Mouse (Mus musculus) left cerebral cortex, postnatal 4 days (tissue): ENCODE measurements at regions not wholly inside any gene's neighbourhood (a gene's known extent, or its start where the extent isn't known, plus 50 kb on each side); places are given as distances from the start of the nearest gene placed in this dataset.
"Not testable (repeated sequence)": the region's sequence is repeated elsewhere in the genome, so short reads cannot be mapped to it uniquely, and the experiment has no call there.

ENCODE experiments used
- DNase-seq: peaks from one replicate; pipeline ENCODE4 v3.0.0-alpha.2; 2022
- intact Hi-C: fragments of 180-260 bp; cut with DNase I; formaldehyde crosslinking; loops from one replicate; pipeline ENCODE4 v1.15.1; 2025

GRCm38 (mm10) chr7:36229031-36229430, 426.2 kb upstream of the Zfp507 start:
- intact Hi-C loops = no loop called here
- no peak for DNase-seq

- no peak for DNase-seq
- intact Hi-C loops = no loop called here
These were observed 421.6 kb upstream of the Zfp507 start for GRCm38 (mm10) chr7:36224416-36224815.

GRCm38 (mm10) chr7:36218386-36218785, 415.6 kb upstream of the Zfp507 start:
- no peak for DNase-seq
- intact Hi-C loops = no loop called here

- intact Hi-C loops = no loop called here
- DNase-seq = no peak
These were observed 407.2 kb upstream of the Zfp507 start for GRCm38 (mm10) chr7:36210034-36210433.

- DNase-seq = peak; percentile 59
- intact Hi-C loops = no loop called here
These were observed 404.9 kb upstream of the Zfp507 start for GRCm38 (mm10) chr7:36207525-36208260.

GRCm38 (mm10) chr7:36198091-36198700, 395.4 kb upstream of the Zfp507 start:
- peak; percentile 12 for DNase-seq
- intact Hi-C loops = no loop called here

- DNase-seq = no peak
- intact Hi-C loops = no loop called here
These were observed 393.4 kb upstream of the Zfp507 start for GRCm38 (mm10) chr7:36196154-36196720.

GRCm38 (mm10) chr7:36192645-36193044, 389.8 kb upstream of the Zfp507 start:
- DNase-seq = no peak
- intact Hi-C loops = no loop called here

- intact Hi-C loops = no loop called here
These were observed 375.1 kb upstream of the Zfp507 start for GRCm38 (mm10) chr7:36177947-36178346.

GRCm38 (mm10) chr7:36175296-36175695, 372.5 kb upstream of the Zfp507 start:
- no peak for DNase-seq

More at GRCm38 (mm10) chr7:36177947-36178346, 375.1 kb upstream of the Zfp507 start:
- peak; percentile 4 for DNase-seq

GRCm38 (mm10) chr7:36172511-36172910, 369.7 kb upstream of the Zfp507 start:
- DNase-seq, intact Hi-C loops: not testable (repeated sequence)

More at GRCm38 (mm10) chr7:36175296-36175695, 372.5 kb upstream of the Zfp507 start:
- intact Hi-C loops = no loop called here

GRCm38 (mm10) chr7:36157270-36157945, 354.6 kb upstream of the Zfp507 start:
- intact Hi-C loops = no loop called here
- peak; percentile 30 for DNase-seq

- intact Hi-C loops = no loop called here
- DNase-seq = no peak
These were observed 353.8 kb upstream of the Zfp507 start for GRCm38 (mm10) chr7:36156595-36156994.

- intact Hi-C loops = no loop called here
- no peak for DNase-seq
These were observed 352.8 kb upstream of the Zfp507 start for GRCm38 (mm10) chr7:36155576-36155975.

- intact Hi-C loops = no loop called here
- DNase-seq = no peak
These were observed 352.4 kb upstream of the Zfp507 start for GRCm38 (mm10) chr7:36155159-36155558.

GRCm38 (mm10) chr7:36150871-36151560, 348.2 kb upstream of the Zfp507 start:
- intact Hi-C loops = no loop called here
- no peak for DNase-seq

- intact Hi-C loops = no loop called here
- DNase-seq = no peak
These were observed 333.8 kb upstream of the Zfp507 start for GRCm38 (mm10) chr7:36136571-36136970.

- DNase-seq = no peak
- intact Hi-C loops = no loop called here
These were observed 331.8 kb upstream of the Zfp507 start for GRCm38 (mm10) chr7:36134557-36134956.

GRCm38 (mm10) chr7:36133658-36134143, 330.9 kb upstream of the Zfp507 start:
- intact Hi-C loops = no loop called here
- peak; percentile 51 for DNase-seq

GRCm38 (mm10) chr7:36133026-36133425, 330.2 kb upstream of the Zfp507 start:
- intact Hi-C loops = no loop called here
- no peak for DNase-seq

GRCm38 (mm10) chr7:36132569-36132968, 329.8 kb upstream of the Zfp507 start:
- DNase-seq = peak; percentile 58
- intact Hi-C loops = no loop called here
